Mouse (Mus musculus) lung, postnatal 0 days (tissue): ENCODE data around the gene T2. TPM values are rescaled to one million over a fixed set of nuclear protein-coding genes. Genes with fewer than 3 reads are reported as not detected.
A peak's percentile ranks its signal among the peaks of the same experiment; 100 is the strongest.
"Not testable (repeated sequence)": the region's sequence is repeated elsewhere in the genome, so short reads cannot be mapped to it uniquely, and the experiment has no call there.

Experiments used
- ATAC-seq: fragments of 200-750 bp; cut with Nextera tagmentation; 2 replicates; pipeline ENCODE4 v1.8.0; 2017; ENCODE audit warnings: moderate library complexity
- DNase-seq: peaks from one replicate; pipeline ENCODE4 v3.0.0-alpha.2; 2016; ENCODE audit warnings: low spot score
- H3K27ac ChIP-seq: fragments of 300-500 bp; sonication (generic); 2 replicates; pipeline ENCODE4 v1.5.1; 2014; ENCODE audit warnings: antibody characterized with exemption, mild to moderate bottlenecking, low read length, mixed read lengths
- H3K27me3 ChIP-seq: fragments of 300-500 bp; sonication (generic); replicated peaks from 2 replicates; pipeline ENCODE4 v1.6.1; 2014; ENCODE audit warnings: low read length, mixed read lengths; ENCODE audit not compliant: insufficient read depth
- H3K36me3 ChIP-seq: fragments of 300-500 bp; sonication (generic); 2 replicates; pipeline ENCODE4 v1.6.1; 2014; ENCODE audit warnings: low read length, mixed read lengths; ENCODE audit not compliant: insufficient read depth
- H3K4me1 ChIP-seq: fragments of 300-500 bp; sonication (generic); 2 replicates; pipeline ENCODE4 v1.6.1; 2014; ENCODE audit warnings: antibody characterized with exemption, low read depth, low read length, mixed read lengths; ENCODE audit not compliant: insufficient read depth
- H3K4me2 ChIP-seq: fragments of 300-500 bp; sonication (generic); replicated peaks from 2 replicates; pipeline ENCODE4 v1.6.1; 2014; ENCODE audit warnings: low read depth, mild to moderate bottlenecking, low read length, moderate library complexity, mixed read lengths
- H3K4me3 ChIP-seq: fragments of 300-500 bp; sonication (generic); 2 replicates; pipeline ENCODE4 v1.5.1; 2014; ENCODE audit warnings: low read depth, low read length
- H3K9ac ChIP-seq: fragments of 300-500 bp; sonication (generic); replicated peaks from 2 replicates; pipeline ENCODE4 v1.6.1; 2014; ENCODE audit warnings: low read depth, mild to moderate bottlenecking
- H3K9me3 ChIP-seq: fragments of 300-500 bp; sonication (generic); 2 replicates; pipeline ENCODE4 v1.6.1; 2016; ENCODE audit warnings: low read length, mixed read lengths
- CTCF ChIP-seq: IDR thresholded peaks from 2 replicates; pipeline ENCODE4 v1.5.1; 2016; ENCODE audit warnings: antibody characterized with exemption, mild to moderate bottlenecking
- EP300 ChIP-seq: IDR thresholded peaks from 2 replicates; pipeline ENCODE4 v1.6.1; 2016; ENCODE audit warnings: antibody characterized with exemption, mild to moderate bottlenecking, control low read depth
- WGBS: fragments of 180-500 bp; shearing (Covaris S2); extraction: QIAGEN DNeasy Blood & Tissue Kit; methylation state at CpG from one replicate; pipeline ENCODE4 v1.1.7; 2014; 5-methylcytosine and 5-hydroxymethylcytosine counted together
- polyA plus RNA-seq: library from polyadenylated mRNA; unstranded; fragments of >200 nt; fragmentation: Nextera tagmentation; extraction: Ambion mirVana; gene quantifications from 2 replicates; pipeline ENCODE4 v1.2.1, GENCODE M21; 2015

The T2 gene
- polyA plus RNA-seq, 1 experiment from 2014 or later: 0.93 TPM

DNA sequence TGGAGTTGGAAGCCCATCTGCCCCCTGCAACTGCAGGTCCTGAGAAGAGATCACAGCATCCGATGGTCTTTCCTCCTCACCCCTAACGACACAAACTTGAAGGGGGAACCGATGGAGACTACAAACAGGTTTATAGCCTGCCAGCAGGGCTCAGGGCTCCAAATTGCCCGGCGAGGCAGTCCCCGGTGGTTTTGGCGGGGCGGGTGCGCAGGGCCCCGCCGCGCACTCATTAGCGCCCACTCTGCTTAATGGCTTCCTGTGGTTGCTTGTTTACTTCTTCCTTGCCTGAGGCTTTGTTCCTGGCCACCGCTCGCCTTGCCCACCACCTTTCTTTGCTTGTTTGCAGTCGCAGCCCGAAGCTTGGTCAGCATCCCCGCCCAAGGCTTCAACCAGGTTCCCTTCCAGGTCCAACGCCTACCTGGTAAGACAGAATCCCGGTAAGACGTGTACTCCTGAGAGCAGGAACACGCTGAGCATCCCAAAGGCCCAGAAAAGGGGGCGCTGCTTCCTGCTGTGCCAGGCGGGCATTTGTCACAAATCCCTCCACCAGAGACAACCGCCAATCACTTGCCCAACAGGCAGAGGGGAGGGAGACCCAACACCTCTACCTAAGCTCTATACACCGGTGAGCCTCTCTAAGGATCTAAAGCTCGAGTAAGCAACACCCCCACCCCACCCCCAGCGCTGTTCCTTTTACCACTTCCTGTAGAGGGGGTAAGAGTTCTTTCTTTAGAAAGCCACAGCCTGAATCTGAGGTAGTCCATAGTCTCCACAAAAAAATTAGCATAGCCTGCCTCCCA lies 33.4 kb downstream of the T2 start:
- Histone ChIP-seq H3K36me3 (no peaks in the 10 kb centered on the region), H3K9me3 (no peaks in the 10 kb centered on the region), H3K9ac (no peak overlapping the region), H3K27me3 (peaks cover 8% of the 10 kb centered on the region), H3K27ac (no peak overlapping the region), H3K4me3 (no peak overlapping the region; the same call in 1 of the 2 replicates), H3K4me2 (no peak overlapping the region), H3K4me1 (no peaks in the 10 kb centered on the region)
- DNase-seq (no peak), ATAC-seq (no peak)
- TF ChIP-seq CTCF (no peak), EP300 (no peak)
- WGBS: 5% methylated on average over 28 of the region's 28 CpGs

DNA sequence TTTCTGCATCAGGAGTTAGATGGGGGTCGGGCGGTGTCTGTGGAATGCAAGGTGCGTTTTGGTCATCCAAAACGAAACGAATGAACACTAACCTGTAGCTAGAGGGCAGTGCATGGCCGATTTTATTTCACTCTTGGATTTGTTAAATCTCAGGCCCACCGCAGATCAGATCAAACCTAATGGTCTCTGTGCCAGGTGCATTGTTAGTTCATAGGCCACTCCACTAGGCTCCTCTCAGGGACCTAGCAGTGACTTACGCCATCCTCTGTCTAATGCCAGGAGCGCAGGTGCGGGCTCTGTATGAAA lies 34.0 kb downstream of the T2 start:
- no peaks in the 10 kb centered on the region for H3K9me3 ChIP-seq
- 9% methylated on average over 10 of the region's 10 CpGs for WGBS
- DNase-seq: no peak
- no peaks in the 10 kb centered on the region for H3K36me3 ChIP-seq
- no peak overlapping the region for H3K9ac ChIP-seq
- H3K4me1 ChIP-seq: no peaks in the 10 kb centered on the region
- peaks cover 8% of the 10 kb centered on the region for H3K27me3 ChIP-seq
- H3K4me2 ChIP-seq: no peak overlapping the region
- H3K4me3 ChIP-seq: no peak overlapping the region
- no peak overlapping the region for H3K27ac ChIP-seq
- no peak for TF ChIP-seq EP300
- TF ChIP-seq CTCF: peak; percentile 19; the same call in 1 of the 2 replicates
- no peak for ATAC-seq

GRCm38 (mm10) chr17:8390487-8390886 lies 34.7 kb downstream of the T2 start:
- peaks cover 8% of the 10 kb centered on the region for H3K27me3 ChIP-seq
- no peaks in the 10 kb centered on the region for H3K4me1 ChIP-seq
- H3K4me2 ChIP-seq: no peak overlapping the region
- no peaks in the 10 kb centered on the region for H3K36me3 ChIP-seq
- no peak overlapping the region for H3K27ac ChIP-seq
- 43% methylated on average over 4 of the region's 4 CpGs for WGBS
- no peaks in the 10 kb centered on the region for H3K9me3 ChIP-seq
- H3K9ac ChIP-seq: no peak overlapping the region
- ATAC-seq (no peak), DNase-seq (no peak)
- no peak for TF ChIP-seq CTCF
- H3K4me3 ChIP-seq: no peak overlapping the region

DNA sequence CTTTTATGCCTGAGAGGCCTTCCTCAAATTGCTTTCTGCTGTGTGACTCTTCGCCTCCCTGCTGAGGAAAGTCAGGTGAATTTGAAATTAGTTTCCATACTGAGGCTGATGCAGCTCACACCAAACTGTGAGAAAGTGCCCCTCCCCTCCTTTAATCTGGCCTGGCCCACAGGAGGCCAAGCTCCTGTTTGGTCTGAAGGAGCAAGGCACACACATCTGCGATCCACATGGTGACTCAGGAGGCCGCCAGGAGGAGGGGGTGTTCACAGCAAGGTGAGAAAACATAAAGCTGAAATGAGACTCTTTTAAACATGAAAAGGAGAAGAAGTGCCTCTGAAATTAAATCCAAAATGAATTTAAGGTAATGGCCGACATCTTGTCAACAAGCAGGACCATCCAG lies 40.6 kb downstream of the T2 start:
- no peak for DNase-seq
- no peaks in the 10 kb centered on the region for H3K36me3 ChIP-seq
- H3K9me3 ChIP-seq: no peaks in the 10 kb centered on the region
- no peak for TF ChIP-seq EP300
- TF ChIP-seq CTCF: no peak
- no peak overlapping the region for H3K4me2 ChIP-seq
- no peaks in the 10 kb centered on the region for H3K4me1 ChIP-seq
- no peak for ATAC-seq
- H3K27ac ChIP-seq: no peak overlapping the region
- 63% methylated on average over 4 of the region's 4 CpGs for WGBS
- H3K4me3 ChIP-seq: no peak overlapping the region
- no peaks in the 10 kb centered on the region for H3K27me3 ChIP-seq
- H3K9ac ChIP-seq: no peak overlapping the region

DNA sequence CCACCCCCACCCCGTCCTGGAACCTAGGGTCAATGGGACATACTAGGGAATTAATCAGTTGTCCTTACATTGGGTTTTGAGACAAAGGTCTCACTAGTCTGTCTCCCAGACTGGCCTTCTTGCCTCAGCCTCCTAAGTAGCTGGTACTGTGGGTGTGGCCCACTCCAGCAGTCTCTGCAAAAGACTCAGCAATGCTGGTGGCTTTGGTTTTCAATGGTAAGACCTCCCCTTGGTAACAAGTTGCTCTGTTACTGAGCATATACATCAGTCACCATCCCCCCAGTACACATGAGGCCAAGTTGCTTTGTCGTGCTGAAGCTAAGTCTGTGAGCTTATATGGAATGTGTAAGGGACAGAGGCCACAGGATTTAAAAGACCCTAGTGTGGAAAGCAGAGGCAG lies 42.2 kb downstream of the T2 start:
- WGBS: 61% methylated on average over 2 of the region's 2 CpGs
- Histone ChIP-seq H3K9ac (no peak overlapping the region), H3K4me2 (no peak overlapping the region), H3K9me3 (no peaks in the 10 kb centered on the region), H3K27me3 (no peaks in the 10 kb centered on the region), H3K27ac (no peak overlapping the region), H3K4me3 (no peak overlapping the region), H3K4me1 (no peaks in the 10 kb centered on the region), H3K36me3 (no peaks in the 10 kb centered on the region)
- DNase-seq (no peak), ATAC-seq (no peak)
- TF ChIP-seq EP300: no peak
- no peak for TF ChIP-seq CTCF

- H3K4me1 ChIP-seq, ATAC-seq, H3K36me3 ChIP-seq, H3K4me3 ChIP-seq, H3K27ac ChIP-seq, H3K4me2 ChIP-seq, H3K9ac ChIP-seq, H3K27me3 ChIP-seq, H3K9me3 ChIP-seq, DNase-seq: not testable (repeated sequence)
- 47% methylated on average over 7 of the region's 8 CpGs for WGBS
Measured at GRCm38 (mm10) chr17:8403932-8404331, 48.1 kb downstream of the T2 start.

DNA sequence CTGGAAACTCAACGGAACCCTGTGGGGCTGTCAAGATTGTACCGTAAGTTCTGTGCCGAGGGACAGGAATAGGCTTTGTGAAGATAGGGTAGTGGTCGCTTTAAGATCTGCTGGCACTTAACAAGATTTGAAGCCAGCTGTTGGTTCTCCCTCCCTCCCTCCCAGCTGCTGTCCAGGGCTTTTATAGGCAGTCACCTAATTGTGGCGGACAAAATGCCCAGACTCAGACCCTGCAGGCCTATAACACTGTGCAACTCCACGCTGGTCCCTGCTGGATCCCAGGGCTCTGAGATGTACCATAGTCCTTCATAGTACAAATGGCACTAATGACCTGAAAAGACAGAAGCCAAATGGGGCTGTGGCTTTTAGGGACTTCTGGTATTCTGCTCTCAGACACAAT lies 50.5 kb downstream of the T2 start:
- TF ChIP-seq EP300 (no peak), CTCF (no peak)
- Histone ChIP-seq H3K27me3 (no peaks in the 10 kb centered on the region), H3K9me3 (no peaks in the 10 kb centered on the region), H3K9ac (no peak overlapping the region), H3K4me3 (no peak overlapping the region), H3K4me1 (no peaks in the 10 kb centered on the region), H3K27ac (no peak overlapping the region), H3K36me3 (no peaks in the 10 kb centered on the region), H3K4me2 (no peak overlapping the region)
- 66% methylated on average over 6 of the region's 6 CpGs for WGBS
- no peak for ATAC-seq
- no peak for DNase-seq

DNA sequence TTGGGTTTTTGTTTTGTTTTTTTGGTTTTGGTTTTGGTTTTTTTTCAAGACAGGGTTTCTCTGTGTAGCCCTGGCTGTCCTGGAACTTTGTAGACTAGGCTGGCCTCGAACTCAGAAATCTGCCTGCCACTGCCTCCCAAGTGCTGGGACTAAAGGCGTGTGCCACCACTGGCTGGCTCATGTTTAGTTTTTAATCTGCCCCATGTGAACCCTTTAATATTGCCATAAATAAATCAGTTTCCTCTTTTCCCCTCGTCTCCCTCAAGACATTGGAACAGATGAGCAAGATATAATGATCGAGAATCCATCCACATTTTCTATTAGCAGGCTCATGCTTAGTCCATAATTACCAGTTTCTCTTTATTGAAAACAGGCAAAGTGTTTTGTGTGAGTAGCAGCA lies 52.2 kb downstream of the T2 start:
- not testable (repeated sequence) for H3K9me3 ChIP-seq, H3K9ac ChIP-seq, ATAC-seq, H3K4me2 ChIP-seq, H3K36me3 ChIP-seq, H3K27me3 ChIP-seq, DNase-seq, H3K27ac ChIP-seq, H3K4me1 ChIP-seq, H3K4me3 ChIP-seq
- WGBS: 72% methylated on average over 4 of the region's 4 CpGs
